Mouse (Mus musculus) midbrain, embryonic 12.5 days (tissue): ENCODE measurements at regions not wholly inside any gene's neighbourhood (a gene's known extent, or its start where the extent isn't known, plus 50 kb on each side); places are given as distances from the start of the nearest gene placed in this dataset.
A peak's percentile ranks its signal among the peaks of the same experiment; 100 is the strongest.

Source experiments
- ATAC-seq: fragments of 200-750 bp; cut with Nextera tagmentation; 2 replicates; pipeline ENCODE4 v1.8.0; 2017; ENCODE audit warnings: low read depth, moderate TSS enrichment, moderate library complexity; ENCODE audit not compliant: low FRiP score
- H3K27ac ChIP-seq: fragments of 300-500 bp; sonication (generic); replicated peaks from 2 replicates; pipeline ENCODE4 v1.5.1; 2016; ENCODE audit warnings: mild to moderate bottlenecking
- H3K27me3 ChIP-seq: fragments of 300-500 bp; sonication (generic); 2 replicates; pipeline ENCODE4 v1.6.1; 2016; ENCODE audit warnings: mild to moderate bottlenecking
- H3K36me3 ChIP-seq: fragments of 300-500 bp; sonication (generic); 2 replicates; pipeline ENCODE4 v1.6.1; 2016
- H3K4me1 ChIP-seq: fragments of 300-500 bp; sonication (generic); 2 replicates; pipeline ENCODE4 v1.6.1; 2016
- H3K4me2 ChIP-seq: fragments of 300-500 bp; sonication (generic); replicated peaks from 2 replicates; pipeline ENCODE4 v1.6.1; 2016; ENCODE audit warnings: mild to moderate bottlenecking, moderate library complexity
- H3K4me3 ChIP-seq: fragments of 300-500 bp; sonication (generic); 2 replicates; pipeline ENCODE4 v1.5.1; 2016; ENCODE audit warnings: mild to moderate bottlenecking
- H3K9ac ChIP-seq: fragments of 300-500 bp; sonication (generic); replicated peaks from 2 replicates; pipeline ENCODE4 v1.6.1; 2016; ENCODE audit warnings: mild to moderate bottlenecking, moderate library complexity
- H3K9me3 ChIP-seq: fragments of 300-500 bp; sonication (generic); 2 replicates; pipeline ENCODE4 v1.6.1; 2016; ENCODE audit warnings: mild to moderate bottlenecking
- WGBS: fragments of 180-500 bp; shearing (Covaris S2); methylation state at CpG from one replicate; pipeline ENCODE4 v1.1.7; 2016; 5-methylcytosine and 5-hydroxymethylcytosine counted together

DNA sequence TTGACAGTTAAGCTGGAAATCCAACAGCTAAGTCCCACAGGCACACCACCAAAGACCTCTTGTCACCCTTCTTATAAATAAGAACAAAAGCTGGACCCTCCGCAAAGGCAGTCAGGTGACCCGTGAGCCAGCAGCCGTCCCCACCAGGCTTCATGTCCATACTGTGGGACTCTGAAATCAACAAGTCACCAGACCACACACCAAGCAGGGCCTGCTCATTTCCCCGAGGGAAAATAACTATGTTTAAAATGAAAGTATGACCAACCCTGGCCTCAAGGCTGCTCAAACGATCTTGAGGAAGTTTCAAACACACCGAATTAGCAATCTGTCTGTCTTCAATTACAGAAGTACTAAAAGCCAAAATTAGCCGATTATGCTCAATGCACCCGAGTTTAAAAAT, 197.6 kb upstream of the Spdye4c start:
- H3K9me3 ChIP-seq, result no peaks in the 10 kb centered on the region
- H3K27me3 ChIP-seq, result peaks cover 49% of the 10 kb centered on the region
- H3K36me3 ChIP-seq, result no peaks in the 10 kb centered on the region
- H3K4me2 ChIP-seq, result no peak overlapping the region
- ATAC-seq, result no peak
- no peak overlapping the region for H3K9ac ChIP-seq
- H3K4me3 ChIP-seq, result no peak overlapping the region
- peaks cover 22% of the 10 kb centered on the region for H3K4me1 ChIP-seq
- 24% methylated on average over 8 of the region's 8 CpGs for WGBS
- H3K27ac ChIP-seq, result no peak overlapping the region

DNA sequence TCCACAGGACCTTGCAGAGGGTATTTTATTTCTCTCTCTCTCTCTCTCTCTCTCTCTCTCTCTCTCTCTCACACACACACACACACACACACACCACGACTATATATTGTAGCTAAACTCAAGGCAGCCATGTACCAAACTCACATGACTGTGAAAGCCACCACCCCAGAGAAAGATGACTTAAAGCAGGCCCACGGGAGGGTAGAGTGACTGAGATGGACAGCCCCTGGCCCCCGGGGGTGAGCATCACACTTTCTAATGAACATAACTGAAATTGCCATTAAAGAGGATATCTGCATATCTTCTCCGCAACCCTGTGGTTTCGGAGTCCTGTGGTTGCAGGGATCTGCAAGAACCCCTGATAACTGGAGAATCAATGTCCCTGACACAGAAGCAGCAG, 197.1 kb upstream of the Spdye4c start:
- Histone ChIP-seq H3K9ac (no peak overlapping the region), H3K9me3 (no peaks in the 10 kb centered on the region), H3K27me3 (peaks cover 49% of the 10 kb centered on the region), H3K27ac (no peak overlapping the region), H3K4me3 (no peak overlapping the region), H3K4me2 (no peak overlapping the region), H3K4me1 (peaks cover 19% of the 10 kb centered on the region), H3K36me3 (no peaks in the 10 kb centered on the region)
- ATAC-seq, result no peak
- 75% methylated on average over 5 of the region's 5 CpGs for WGBS

DNA sequence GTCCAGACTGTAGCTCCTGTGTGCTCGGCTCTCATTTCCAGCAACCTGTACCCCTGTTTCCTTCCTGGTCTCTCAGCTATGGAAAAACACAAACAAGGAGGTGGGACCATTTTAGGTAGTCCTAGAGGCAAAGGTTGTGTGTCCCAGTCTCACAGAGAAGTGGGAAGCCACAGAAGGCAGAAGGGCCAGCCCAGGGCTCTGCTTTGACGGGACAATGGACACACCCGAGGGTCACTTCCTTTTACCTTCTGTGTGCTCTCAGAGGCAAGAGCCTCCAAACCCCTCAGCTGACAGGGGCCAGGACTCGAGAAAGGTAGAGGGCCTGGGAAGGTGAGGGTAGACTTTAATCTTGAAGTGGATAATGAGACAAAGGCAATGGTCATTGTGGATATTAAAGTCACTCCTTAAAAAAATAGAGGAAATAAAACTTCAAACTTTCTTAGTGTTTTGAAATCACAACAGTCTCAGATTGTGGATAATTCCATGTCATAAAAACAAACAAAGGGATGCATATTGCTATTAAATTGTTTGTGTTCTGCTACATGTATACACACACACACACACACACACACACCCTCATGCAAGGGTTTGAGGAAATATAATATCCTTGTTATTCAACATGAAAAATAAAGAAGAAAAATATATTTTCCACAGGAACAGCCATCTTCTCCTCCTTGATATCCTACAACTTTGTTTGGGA, 195.6 kb upstream of the Spdye4c start:
- WGBS, result 48% methylated on average over 4 of the region's 4 CpGs
- H3K4me2 ChIP-seq, result no peak overlapping the region
- peaks cover 9% of the 10 kb centered on the region for H3K4me1 ChIP-seq
- H3K4me3 ChIP-seq, result no peak overlapping the region
- peaks cover 38% of the 10 kb centered on the region for H3K27me3 ChIP-seq
- H3K9me3 ChIP-seq, result no peaks in the 10 kb centered on the region
- no peak overlapping the region for H3K27ac ChIP-seq
- H3K36me3 ChIP-seq, result no peaks in the 10 kb centered on the region
- no peak overlapping the region for H3K9ac ChIP-seq
- ATAC-seq, result 0 out of 2 replicates have a peak, but pooled peaks have one; percentile 16

DNA sequence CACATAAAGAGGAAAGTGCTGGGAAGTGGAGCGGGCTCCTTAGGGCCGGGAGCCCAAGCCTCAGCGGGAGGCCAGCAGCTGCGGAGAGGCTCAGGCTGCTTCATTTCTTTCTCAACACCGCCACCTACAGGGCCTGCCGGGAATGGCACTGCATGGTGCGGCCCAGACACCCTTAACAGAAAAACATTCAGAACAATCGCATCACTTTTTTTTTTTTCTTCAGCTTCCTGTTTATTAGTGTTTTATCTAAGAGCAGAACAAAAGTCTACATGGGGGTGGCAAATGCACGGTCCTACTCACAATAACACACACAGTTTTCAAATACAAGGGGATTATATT, 195.0 kb upstream of the Spdye4c start:
- H3K9me3 ChIP-seq, result no peaks in the 10 kb centered on the region
- H3K27me3 ChIP-seq, result peaks cover 34% of the 10 kb centered on the region
- H3K4me1 ChIP-seq, result peaks cover 9% of the 10 kb centered on the region
- H3K36me3 ChIP-seq, result no peaks in the 10 kb centered on the region
- H3K27ac ChIP-seq, result no peak overlapping the region
- 4% methylated on average over 9 of the region's 9 CpGs for WGBS
- H3K4me3 ChIP-seq, result no peak overlapping the region
- peak; percentile 74 for ATAC-seq
- H3K9ac ChIP-seq, result no peak overlapping the region
- H3K4me2 ChIP-seq, result no peak overlapping the region

DNA sequence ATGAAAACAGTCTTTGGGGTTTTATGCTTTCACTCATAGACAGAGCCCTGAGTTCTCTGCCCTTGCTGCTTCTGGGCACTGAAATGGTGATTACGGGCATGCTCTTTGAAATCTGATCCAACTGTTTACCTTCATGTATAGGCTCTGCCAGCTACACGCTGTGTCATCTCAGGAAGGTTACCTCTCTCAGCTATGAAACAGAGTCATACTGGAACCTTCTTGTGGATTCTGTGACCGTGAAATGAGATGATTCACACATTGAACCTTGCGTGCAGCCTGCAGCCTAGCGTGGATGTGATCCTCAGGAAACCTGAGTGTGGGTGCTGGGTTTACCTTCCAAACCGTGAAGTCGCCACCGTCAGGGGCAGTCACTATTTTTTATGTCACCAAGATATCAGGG, 189.7 kb upstream of the Spdye4c start:
- Histone ChIP-seq H3K9ac (no peak overlapping the region), H3K4me2 (no peak overlapping the region), H3K36me3 (no peaks in the 10 kb centered on the region), H3K9me3 (no peaks in the 10 kb centered on the region), H3K27me3 (0 out of 2 replicates have a peak, but pooled peaks cover 6% of the 10 kb centered on the region), H3K27ac (no peak overlapping the region), H3K4me1 (peaks cover 14% of the 10 kb centered on the region), H3K4me3 (no peak overlapping the region)
- ATAC-seq, result no peak
- 81% methylated on average over 8 of the region's 8 CpGs for WGBS

DNA sequence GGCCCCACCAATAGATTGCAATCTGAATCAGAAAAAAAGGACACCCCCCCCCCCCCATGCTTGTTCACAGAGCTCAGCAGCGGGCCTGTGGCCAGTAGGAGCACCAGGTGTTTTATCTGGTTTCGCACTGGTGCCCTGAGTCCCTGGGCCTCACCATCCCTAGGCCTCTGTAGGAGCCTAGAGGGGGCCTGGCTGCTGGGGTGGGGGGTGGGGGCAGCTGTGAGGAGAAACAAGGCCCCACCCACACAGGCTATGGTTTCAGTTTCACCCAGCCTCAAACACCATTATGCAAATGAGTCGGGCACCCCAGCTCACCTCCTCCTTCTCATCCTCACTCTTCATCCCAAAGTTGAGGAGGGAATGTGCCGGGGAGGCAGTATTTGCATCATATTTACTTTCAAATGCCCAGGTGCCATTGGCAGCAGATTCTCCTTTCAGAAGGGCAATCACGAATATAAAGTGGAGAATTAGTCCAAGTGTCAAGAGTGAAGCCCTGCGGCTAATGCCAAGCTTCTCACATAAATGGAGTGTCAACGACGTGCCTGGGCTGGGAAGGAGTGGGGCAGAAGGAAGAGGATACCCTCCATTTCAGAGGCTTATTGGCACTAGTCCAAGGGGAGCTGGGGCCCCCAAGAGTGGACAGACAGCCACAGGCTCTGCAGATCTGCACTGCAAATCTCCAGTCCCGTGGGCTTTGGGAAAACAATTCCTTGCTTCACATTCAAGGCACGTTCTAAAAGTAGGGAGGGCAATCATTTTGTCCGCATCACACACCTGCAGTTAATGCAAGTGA, 187.7 kb upstream of the Spdye4c start:
- Histone ChIP-seq H3K27ac (no peak overlapping the region), H3K27me3 (0 out of 2 replicates have a peak, but pooled peaks cover 6% of the 10 kb centered on the region), H3K4me2 (no peak overlapping the region), H3K4me3 (no peak overlapping the region), H3K36me3 (no peaks in the 10 kb centered on the region), H3K9ac (no peak overlapping the region), H3K9me3 (no peaks in the 10 kb centered on the region), H3K4me1 (peaks cover 14% of the 10 kb centered on the region)
- ATAC-seq, result no peak
- WGBS, result 34% methylated on average over 11 of the region's 11 CpGs

DNA sequence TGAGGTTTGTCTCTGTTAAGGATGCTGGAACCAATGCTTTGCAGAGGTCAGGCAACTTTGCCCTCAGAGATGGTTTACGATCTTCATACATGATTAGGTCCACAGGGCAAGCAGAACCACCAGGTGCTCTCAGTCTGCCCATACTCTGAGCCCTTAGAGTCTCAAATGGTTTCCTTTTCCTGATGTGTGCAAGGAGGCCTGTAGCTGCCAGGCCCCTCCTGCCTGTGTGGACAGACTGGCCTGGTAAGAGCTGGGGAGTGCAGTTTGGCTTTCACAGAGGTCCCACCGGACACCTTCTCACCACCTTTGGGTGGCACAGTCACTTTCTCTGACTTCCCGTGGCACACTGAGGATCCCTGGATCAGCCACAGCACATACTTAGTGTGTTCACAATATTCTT, 186.6 kb upstream of the Spdye4c start:
- Histone ChIP-seq H3K9ac (no peak overlapping the region), H3K4me1 (peaks cover 14% of the 10 kb centered on the region), H3K36me3 (no peaks in the 10 kb centered on the region), H3K27me3 (0 out of 2 replicates have a peak, but pooled peaks cover 6% of the 10 kb centered on the region), H3K4me3 (no peak overlapping the region), H3K9me3 (no peaks in the 10 kb centered on the region), H3K4me2 (no peak overlapping the region), H3K27ac (no peak overlapping the region)
- ATAC-seq, result no peak
- 91% methylated on average over 3 of the region's 3 CpGs for WGBS

DNA sequence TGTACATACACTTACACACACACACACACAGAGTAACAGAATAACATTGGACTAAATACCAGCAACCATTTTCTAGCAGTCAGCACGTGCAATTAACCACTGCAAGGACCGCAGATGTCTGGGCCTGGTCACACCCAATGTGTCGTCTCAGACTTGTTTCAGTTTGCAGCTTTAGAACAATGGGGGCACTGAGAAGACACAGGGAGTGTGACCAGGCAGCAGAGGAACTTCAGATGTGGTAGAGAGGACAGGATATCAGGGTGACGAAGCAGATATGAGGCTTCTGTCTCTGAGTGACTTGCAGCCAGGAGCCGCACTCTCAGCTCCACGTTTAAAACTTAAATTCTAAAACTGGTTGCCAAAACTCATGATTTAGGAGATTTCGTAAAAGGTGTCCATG, 183.9 kb upstream of the Spdye4c start:
- no peak for ATAC-seq
- H3K36me3 ChIP-seq, result no peaks in the 10 kb centered on the region
- 76% methylated on average over 7 of the region's 7 CpGs for WGBS

DNA sequence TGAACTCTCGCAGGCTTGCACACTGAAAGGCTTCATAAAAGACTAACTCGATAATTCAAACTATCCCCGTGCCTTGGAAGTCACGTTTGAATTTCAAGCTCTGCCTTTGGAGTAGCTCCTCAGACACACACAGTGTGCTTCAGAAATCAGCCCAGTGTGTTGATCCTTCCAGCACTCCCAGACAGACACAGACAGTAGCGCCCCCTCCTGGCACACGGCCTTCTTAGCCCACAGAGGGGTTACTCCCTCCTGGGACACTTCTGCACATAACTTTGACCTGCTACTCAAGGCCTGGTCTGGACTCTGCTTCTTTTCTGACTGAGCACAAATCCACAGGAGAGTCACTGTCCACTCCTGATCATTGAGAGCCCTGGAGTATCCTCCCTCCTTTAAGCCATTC, 182.3 kb upstream of the Spdye4c start:
- WGBS, result 43% methylated on average over 6 of the region's 6 CpGs
- Histone ChIP-seq H3K27me3 (no peaks in the 10 kb centered on the region; the same call in 1 of the 2 replicates), H3K36me3 (no peaks in the 10 kb centered on the region), H3K27ac (no peak overlapping the region), H3K4me2 (no peak overlapping the region), H3K9ac (no peak overlapping the region), H3K9me3 (no peaks in the 10 kb centered on the region), H3K4me3 (no peak overlapping the region), H3K4me1 (peaks cover 4% of the 10 kb centered on the region; the same call in 1 of the 2 replicates)
- ATAC-seq, result no peak

More for the DNA sequence above, 183.9 kb upstream of the Spdye4c start:
- Histone ChIP-seq H3K9ac (no peak overlapping the region), H3K4me3 (no peak overlapping the region), H3K4me1 (peaks cover 14% of the 10 kb centered on the region), H3K27me3 (0 out of 2 replicates have a peak, but pooled peaks cover 6% of the 10 kb centered on the region), H3K4me2 (no peak overlapping the region), H3K27ac (no peak overlapping the region), H3K9me3 (no peaks in the 10 kb centered on the region)

DNA sequence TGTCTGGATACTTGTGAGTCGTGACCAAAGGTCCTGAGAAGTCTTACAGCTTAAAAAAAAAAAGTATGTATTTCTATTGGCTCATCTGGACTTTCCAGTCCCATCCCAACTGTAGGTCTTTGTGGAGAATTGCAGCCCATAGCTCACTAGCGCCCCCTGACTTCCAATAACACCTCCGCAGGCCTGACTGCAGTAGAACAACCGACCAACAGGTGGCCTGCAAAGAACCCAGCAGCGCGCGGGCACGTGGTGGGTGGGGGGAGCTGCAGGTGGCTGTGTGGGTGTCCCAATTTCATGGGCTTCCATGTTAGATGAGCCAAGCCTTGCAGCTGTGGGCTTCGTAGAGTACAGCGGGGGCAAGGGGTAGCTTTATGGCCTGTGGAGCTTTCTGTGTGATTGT, 178.7 kb upstream of the Spdye4c start:
- no peaks in the 10 kb centered on the region for H3K36me3 ChIP-seq
- no peak for ATAC-seq
- WGBS, result 14% methylated on average over 10 of the region's 10 CpGs
- H3K4me2 ChIP-seq, result no peak overlapping the region
- no peaks in the 10 kb centered on the region; the same call in 1 of the 2 replicates for H3K27me3 ChIP-seq
- H3K9me3 ChIP-seq, result no peaks in the 10 kb centered on the region
- no peak overlapping the region for H3K9ac ChIP-seq
- H3K4me1 ChIP-seq, result no peaks in the 10 kb centered on the region
- H3K4me3 ChIP-seq, result no peak overlapping the region
- no peak overlapping the region for H3K27ac ChIP-seq

DNA sequence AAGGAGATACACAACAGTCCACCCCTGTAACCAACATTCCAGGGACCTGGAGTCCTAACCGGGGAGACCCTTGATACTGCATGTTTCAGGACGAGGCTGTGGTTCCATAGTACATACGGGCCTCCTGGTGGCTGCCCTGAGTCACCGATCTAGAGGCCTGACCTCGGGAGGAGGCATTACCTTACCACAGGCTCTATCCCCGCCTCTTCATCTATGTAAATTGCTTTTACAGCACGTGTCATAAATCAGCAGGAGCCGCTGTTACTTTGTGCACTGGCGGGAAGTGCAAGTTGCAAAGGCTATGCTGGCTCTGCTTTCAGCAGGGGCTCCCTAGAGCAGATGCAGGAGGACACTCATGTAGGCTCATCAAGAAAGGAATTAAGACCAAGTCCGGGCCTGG, 178.0 kb upstream of the Spdye4c start:
- Histone ChIP-seq H3K27ac (no peak overlapping the region), H3K9me3 (no peaks in the 10 kb centered on the region), H3K9ac (no peak overlapping the region), H3K4me2 (no peak overlapping the region), H3K4me3 (no peak overlapping the region), H3K27me3 (no peaks in the 10 kb centered on the region; the same call in 1 of the 2 replicates), H3K36me3 (no peaks in the 10 kb centered on the region), H3K4me1 (no peaks in the 10 kb centered on the region)
- ATAC-seq, result no peak
- WGBS, result 62% methylated on average over 10 of the region's 10 CpGs

DNA sequence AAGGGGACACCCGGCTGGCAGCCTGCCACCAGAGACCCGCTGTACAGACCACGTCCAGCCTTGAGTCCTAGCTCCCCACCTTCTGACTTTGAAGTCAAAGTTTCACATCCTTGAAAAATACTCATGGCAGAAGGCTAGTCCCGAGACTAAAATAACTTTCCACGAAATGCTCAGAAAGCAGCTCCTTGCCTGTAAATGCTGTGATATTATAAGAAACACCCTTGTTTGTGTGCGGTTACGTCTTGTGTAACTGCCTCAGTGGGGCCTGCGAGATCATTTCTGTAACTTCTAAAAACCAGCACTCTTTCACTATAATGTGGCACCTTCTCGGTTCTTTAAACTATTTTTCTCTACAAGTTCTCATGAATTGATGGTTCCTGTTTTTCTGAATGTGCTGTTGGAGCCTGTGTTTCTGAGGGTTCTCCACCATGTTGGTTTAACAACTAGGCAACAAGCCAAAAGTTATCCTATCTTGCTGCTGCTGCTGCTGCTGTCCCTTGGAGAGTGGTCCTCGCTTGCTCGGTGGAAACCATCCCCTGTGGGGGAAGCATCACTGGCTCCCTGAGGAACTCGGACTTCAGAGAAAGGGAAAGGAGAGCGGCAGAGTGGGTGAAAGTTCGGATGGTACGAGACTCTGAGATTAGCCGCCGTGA, 176.3 kb upstream of the Spdye4c start:
- Histone ChIP-seq H3K36me3 (no peaks in the 10 kb centered on the region), H3K9ac (no peak overlapping the region), H3K4me1 (no peaks in the 10 kb centered on the region), H3K4me3 (no peak overlapping the region), H3K9me3 (no peaks in the 10 kb centered on the region), H3K27ac (no peak overlapping the region), H3K27me3 (no peaks in the 10 kb centered on the region; the same call in 1 of the 2 replicates), H3K4me2 (no peak overlapping the region)
- ATAC-seq, result no peak
- WGBS, result 86% methylated on average over 17 of the region's 17 CpGs
